12 mouse cellular contexts compared by ENCODE assay signal in genomic region chr2:181931918-181932605, GRCm38 (mm10). TPM values are rescaled to one million over a fixed set of nuclear protein-coding genes. Genes with fewer than 3 reads are reported as not detected.
DNase-seq lines count a peak whose midpoint lies in the region; ATAC-seq and TF ChIP-seq lines count a peak whose summit lies in the region.
"Had no signal": no experiment of that assay in that cellular context is flagged by ENCODE, and none has a peak within 500 bp of the region (broad histone marks: within the 10 kb centered on the region; RNA-seq: fewer than 3 reads in every experiment).

No protein-coding gene starts in this region.

- no peak overlapping the region for H3K4me3 ChIP-seq in embryonic facial prominence, embryonic 11.5 days (ENCODE audit: low read depth, low read length)
- H3K4me3 ChIP-seq in embryonic facial prominence, embryonic 10.5 days, result no peak overlapping the region
- H3K4me3 ChIP-seq in midbrain, embryonic 14.5 days (replicated peaks; ENCODE audit: low read depth, low read length), result no peak overlapping the region
- H3K4me3 ChIP-seq in midbrain, embryonic 13.5 days (replicated peaks), result no peak overlapping the region
- H3K4me3 ChIP-seq in stomach, postnatal 0 days (ENCODE audit: low read depth, low read length), result no peak overlapping the region
- H3K4me3 ChIP-seq: embryonic facial prominence, embryonic 12.5 days; limb, embryonic 12.5 days; neural tube, embryonic 12.5 days had no signal

- no peaks in the 10 kb centered on the region for H3K4me1 ChIP-seq in embryonic facial prominence, embryonic 11.5 days (ENCODE audit: control insufficient read depth, insufficient read depth, low read length)
- H3K4me1 ChIP-seq in embryonic facial prominence, embryonic 10.5 days, result no peaks in the 10 kb centered on the region
- no peaks in the 10 kb centered on the region for H3K4me1 ChIP-seq in midbrain, embryonic 14.5 days (ENCODE audit: control insufficient read depth, insufficient read depth, low read length)
- H3K4me1 ChIP-seq in midbrain, embryonic 13.5 days (replicated peaks), result no peaks in the 10 kb centered on the region
- no peaks in the 10 kb centered on the region for H3K4me1 ChIP-seq in stomach, postnatal 0 days (replicated peaks; ENCODE audit: control insufficient read depth, insufficient read depth)
- H3K4me1 ChIP-seq: embryonic facial prominence, embryonic 12.5 days; limb, embryonic 12.5 days; neural tube, embryonic 12.5 days had no signal

- 80% methylated on average over 2 of the region's 2 CpGs for WGBS in embryonic facial prominence, embryonic 11.5 days
- WGBS in embryonic facial prominence, embryonic 10.5 days, result 86% methylated on average over 2 of the region's 2 CpGs
- WGBS in midbrain, embryonic 14.5 days, result 78% methylated on average over 2 of the region's 2 CpGs
- 85% methylated on average over 2 of the region's 2 CpGs for WGBS in midbrain, embryonic 13.5 days
- WGBS in stomach, postnatal 0 days, result 87% methylated on average over 2 of the region's 2 CpGs

- H3K9me3 ChIP-seq in embryonic facial prominence, embryonic 11.5 days (replicated peaks; ENCODE audit: control insufficient read depth, low read length), result no peaks in the 10 kb centered on the region
- no peaks in the 10 kb centered on the region for H3K9me3 ChIP-seq in embryonic facial prominence, embryonic 10.5 days
- no peaks in the 10 kb centered on the region for H3K9me3 ChIP-seq in midbrain, embryonic 14.5 days (ENCODE audit: control insufficient read depth, low read length)
- H3K9me3 ChIP-seq in midbrain, embryonic 13.5 days, result no peaks in the 10 kb centered on the region
- H3K9me3 ChIP-seq in stomach, postnatal 0 days (ENCODE audit: control insufficient read depth, low read length), result no peaks in the 10 kb centered on the region
- H3K9me3 ChIP-seq: embryonic facial prominence, embryonic 12.5 days; limb, embryonic 12.5 days; neural tube, embryonic 12.5 days had no signal

- no peak overlapping the region for H3K9ac ChIP-seq in embryonic facial prominence, embryonic 11.5 days (replicated peaks; ENCODE audit: low read length)
- H3K9ac ChIP-seq in midbrain, embryonic 14.5 days (replicated peaks; ENCODE audit: low read length), result no peak overlapping the region
- H3K9ac ChIP-seq in midbrain, embryonic 13.5 days (replicated peaks), result no peak overlapping the region
- no peak overlapping the region for H3K9ac ChIP-seq in stomach, postnatal 0 days (ENCODE audit: low read length)
- H3K9ac ChIP-seq: embryonic facial prominence, embryonic 12.5 days; limb, embryonic 12.5 days; neural tube, embryonic 12.5 days had no signal

- TF ChIP-seq CTCF in stomach, postnatal 0 days (IDR thresholded peaks at IDR 0.05; ENCODE audit: low read depth), result peak; percentile 26; the same call in 1 of the 2 replicates

- TF ChIP-seq EP300 in stomach, postnatal 0 days (optimal IDR thresholded peaks at IDR 0.05), result no peak

- H3K4me2 ChIP-seq in embryonic facial prominence, embryonic 11.5 days (ENCODE audit: low read depth, low read length), result no peak overlapping the region
- no peak overlapping the region for H3K4me2 ChIP-seq in midbrain, embryonic 14.5 days (ENCODE audit: low read length)
- H3K4me2 ChIP-seq in midbrain, embryonic 13.5 days (replicated peaks), result no peak overlapping the region
- H3K4me2 ChIP-seq in stomach, postnatal 0 days (replicated peaks; ENCODE audit: low read depth), result no peak overlapping the region
- H3K4me2 ChIP-seq: embryonic facial prominence, embryonic 12.5 days; heart, embryonic 11.5 days; limb, embryonic 12.5 days; neural tube, embryonic 12.5 days had no signal

- peak; percentile 6 for DNase-seq in embryonic facial prominence, embryonic 11.5 days (ENCODE audit: low spot score)
- no peak for DNase-seq in embryonic facial prominence, embryonic 10.5 days (ENCODE audit: low spot score)
- DNase-seq in midbrain, embryonic 14.5 days, result peak; percentile 4
- peak; percentile 39 for DNase-seq in fibroblast of lung, adult 2 months (ENCODE audit: low read depth)
- DNase-seq in stomach, postnatal 0 days (ENCODE audit: low spot score), result no peak
- no peak for DNase-seq in frontal cortex, postnatal 14 days (ENCODE audit: low spot score in 2 of 2)
- DNase-seq in right cerebral cortex, postnatal 36 days (ENCODE audit: low spot score in 2 of 2), result no peak

- no peak for ATAC-seq in embryonic facial prominence, embryonic 11.5 days (replicated peaks; ENCODE audit: insufficient number of reproducible peaks, low FRiP score, low TSS enrichment, low read depth)
- no peak for ATAC-seq in midbrain, embryonic 14.5 days (ENCODE audit: low FRiP score, low TSS enrichment)
- ATAC-seq in midbrain, embryonic 13.5 days, result no peak
- ATAC-seq in stomach, postnatal 0 days (ENCODE audit: low FRiP score, low TSS enrichment), result no peak

- no peaks in the 10 kb centered on the region for H3K36me3 ChIP-seq in embryonic facial prominence, embryonic 11.5 days (replicated peaks; ENCODE audit: control insufficient read depth, insufficient read depth, low read depth, low read length)
- H3K36me3 ChIP-seq in embryonic facial prominence, embryonic 10.5 days (replicated peaks), result no peaks in the 10 kb centered on the region
- H3K36me3 ChIP-seq in midbrain, embryonic 14.5 days (ENCODE audit: control insufficient read depth, insufficient read depth, low read length), result no peaks in the 10 kb centered on the region
- H3K36me3 ChIP-seq in midbrain, embryonic 13.5 days, result no peaks in the 10 kb centered on the region
- H3K36me3 ChIP-seq in stomach, postnatal 0 days (ENCODE audit: control insufficient read depth, insufficient read depth, low read length), result no peaks in the 10 kb centered on the region
- H3K36me3 ChIP-seq: embryonic facial prominence, embryonic 12.5 days; limb, embryonic 12.5 days; neural tube, embryonic 12.5 days had no signal

- H3K27ac ChIP-seq in embryonic facial prominence, embryonic 11.5 days (replicated peaks; ENCODE audit: low read depth, low read length), result no peak overlapping the region
- H3K27ac ChIP-seq in embryonic facial prominence, embryonic 10.5 days (replicated peaks), result no peak overlapping the region
- no peak overlapping the region for H3K27ac ChIP-seq in midbrain, embryonic 14.5 days (replicated peaks; ENCODE audit: low read depth, low read length)
- no peak overlapping the region for H3K27ac ChIP-seq in midbrain, embryonic 13.5 days
- H3K27ac ChIP-seq in stomach, postnatal 0 days (replicated peaks), result no peak overlapping the region
- H3K27ac ChIP-seq: embryonic facial prominence, embryonic 12.5 days; limb, embryonic 12.5 days; neural tube, embryonic 12.5 days had no signal

- no peaks in the 10 kb centered on the region for H3K27me3 ChIP-seq in embryonic facial prominence, embryonic 11.5 days (ENCODE audit: control insufficient read depth, insufficient read depth, low read length)
- no peaks in the 10 kb centered on the region for H3K27me3 ChIP-seq in embryonic facial prominence, embryonic 10.5 days (replicated peaks; ENCODE audit: low read depth, poor library complexity, severe bottlenecking)
- H3K27me3 ChIP-seq in midbrain, embryonic 14.5 days (ENCODE audit: control insufficient read depth, insufficient read depth, low read length), result no peaks in the 10 kb centered on the region
- H3K27me3 ChIP-seq in midbrain, embryonic 13.5 days, result no peaks in the 10 kb centered on the region
- H3K27me3 ChIP-seq in stomach, postnatal 0 days (ENCODE audit: control insufficient read depth, insufficient read depth, low read length), result no peaks in the 10 kb centered on the region
- H3K27me3 ChIP-seq: embryonic facial prominence, embryonic 12.5 days; limb, embryonic 12.5 days; neural tube, embryonic 12.5 days had no signal

RNA-seq across cellular contexts. Expression of gene Gm14496, which starts 58.9 kb away (rescaled TPM):
- not detected in 2 replicates for polyA plus RNA-seq in embryonic facial prominence, embryonic 11.5 days (2014; fragmentation: Nextera tagmentation; extraction: Ambion mirVana)
- polyA plus RNA-seq in embryonic facial prominence, embryonic 10.5 days (2016; fragmentation: Nextera tagmentation; extraction: Ambion mirVana), result not detected in 2 replicates
- polyA plus RNA-seq in midbrain, embryonic 14.5 days (2014; fragmentation: Nextera tagmentation; extraction: Ambion mirVana), result not detected in 2 replicates
- not detected in 2 replicates for polyA plus RNA-seq in midbrain, embryonic 13.5 days (2015; fragmentation: Nextera tagmentation; extraction: Ambion mirVana)
- polyA plus RNA-seq in stomach, postnatal 0 days (2015; fragmentation: Nextera tagmentation; extraction: Ambion mirVana), result 0.01 TPM in 1 of 2 replicates, not detected in the other
- polyA plus RNA-seq: embryonic facial prominence, embryonic 12.5 days; heart, embryonic 11.5 days; limb, embryonic 12.5 days; neural tube, embryonic 12.5 days had no signal

Comparison
In these comparisons a context has a peak if more than half of its experiments do, and no peak if none do; other contexts are left out.
1. DNase-seq: peak in embryonic facial prominence, embryonic 11.5 days (single experiment), midbrain, embryonic 14.5 days (single experiment) and fibroblast of lung, adult 2 months (single experiment); none in embryonic facial prominence, embryonic 10.5 days (single experiment), stomach, postnatal 0 days (single experiment), frontal cortex, postnatal 14 days (0 of 2) and right cerebral cortex, postnatal 36 days (0 of 2).